Mouse (Mus musculus) liver, embryonic 14.5 days (tissue): ENCODE measurements around the gene Ndufs7.

Experiments
- CTCF ChIP-seq: IDR thresholded peaks from 2 replicates; pipeline ENCODE4 v1.5.1; 2016; ENCODE audit warnings: antibody characterized with exemption, low read depth, control low read depth
- EP300 ChIP-seq: IDR thresholded peaks from 2 replicates; pipeline ENCODE4 v1.6.1; 2016; ENCODE audit warnings: antibody characterized with exemption, low read depth

- TF ChIP-seq CTCF, result no peak
- TF ChIP-seq EP300, result no peak
Observed at GRCm38 (mm10) chr10:80301256-80302081, 52.5 kb downstream of the Ndufs7 start.
